Mouse (Mus musculus) common myeloid progenitor, adult 5-6 weeks (primary cell): ENCODE measurements around the gene Slc31a1. TPM values are rescaled to one million over a fixed set of nuclear protein-coding genes. Genes with fewer than 3 reads are reported as not detected.

Source experiments
- ATAC-seq: replicated peaks from 2 replicates; pipeline ENCODE4 v1.8.0; 2016; ENCODE audit warnings: low read depth, mild to moderate bottlenecking, moderate TSS enrichment, inconsistent platforms; ENCODE audit not compliant: poor library complexity, severe bottlenecking
- total RNA-seq: library from RNA; stranded (forward); fragments of 200-1000, 187-1606 nt; gene quantifications from 2 replicates; pipeline ENCODE4 v1.2.3, GENCODE M21; 2017

Gene Slc31a1
- total RNA-seq, 1 experiment from 2014 or later = 17.6 TPM

- no peak for ATAC-seq
Measured at GRCm38 (mm10) chr4:62397616-62398365, 37.3 kb downstream of the Slc31a1 start.

GRCm38 (mm10) chr4:62398956-62399355, 38.4 kb downstream of the Slc31a1 start:
- ATAC-seq = no peak

- ATAC-seq = no peak
Measured at GRCm38 (mm10) chr4:62406133-62406532, 45.6 kb downstream of the Slc31a1 start.

- peak; percentile 50 for ATAC-seq
Measured at GRCm38 (mm10) chr4:62407730-62408582, 47.4 kb downstream of the Slc31a1 start.

- ATAC-seq = peak; percentile 94
Measured at GRCm38 (mm10) chr4:62408601-62409282, 48.2 kb downstream of the Slc31a1 start, which contains the start of the genes Cdc26 and Prpf4. Gene Cdc26, minus strand, starts transcription at chr4:62408642. Gene Prpf4, plus strand, starts transcription at chr4:62408797.

- ATAC-seq = no peak
Measured at GRCm38 (mm10) chr4:62409615-62410014, 49.1 kb downstream of the Slc31a1 start.

GRCm38 (mm10) chr4:62410325-62410724, 49.8 kb downstream of the Slc31a1 start:
- no peak for ATAC-seq

- no peak for ATAC-seq
Measured at GRCm38 (mm10) chr4:62411606-62412005, 51.1 kb downstream of the Slc31a1 start.

GRCm38 (mm10) chr4:62418448-62418847, 57.9 kb downstream of the Slc31a1 start:
- no peak for ATAC-seq

GRCm38 (mm10) chr4:62419091-62419490, 58.6 kb downstream of the Slc31a1 start:
- ATAC-seq = no peak

- no peak for ATAC-seq
Measured at GRCm38 (mm10) chr4:62425891-62426290, 65.4 kb downstream of the Slc31a1 start.

GRCm38 (mm10) chr4:62427978-62428758, 67.6 kb downstream of the Slc31a1 start:
- no peak for ATAC-seq

- no peak for ATAC-seq
Measured at GRCm38 (mm10) chr4:62429616-62430015, 69.1 kb downstream of the Slc31a1 start.

GRCm38 (mm10) chr4:62430678-62431077, 70.2 kb downstream of the Slc31a1 start:
- ATAC-seq = no peak

GRCm38 (mm10) chr4:62431522-62431921, 71.0 kb downstream of the Slc31a1 start:
- ATAC-seq = no peak

GRCm38 (mm10) chr4:62433939-62434870, 73.7 kb downstream of the Slc31a1 start:
- no peak for ATAC-seq

GRCm38 (mm10) chr4:62435081-62435480, 74.6 kb downstream of the Slc31a1 start, which contains the start of gene Rnf183:
Gene Rnf183, minus strand, starts transcription at chr4:62435252.
- no peak for ATAC-seq

- ATAC-seq = no peak
Measured at GRCm38 (mm10) chr4:62437256-62437778, 76.8 kb downstream of the Slc31a1 start.
